Mouse (Mus musculus): ENCODE data around the gene Pakap. TPM values are rescaled to one million over a fixed set of nuclear protein-coding genes. Genes with fewer than 3 reads are reported as not detected.

The Pakap gene
- polyA plus RNA-seq, 1 experiment from 2014 or later = 35.4 TPM

DNA sequence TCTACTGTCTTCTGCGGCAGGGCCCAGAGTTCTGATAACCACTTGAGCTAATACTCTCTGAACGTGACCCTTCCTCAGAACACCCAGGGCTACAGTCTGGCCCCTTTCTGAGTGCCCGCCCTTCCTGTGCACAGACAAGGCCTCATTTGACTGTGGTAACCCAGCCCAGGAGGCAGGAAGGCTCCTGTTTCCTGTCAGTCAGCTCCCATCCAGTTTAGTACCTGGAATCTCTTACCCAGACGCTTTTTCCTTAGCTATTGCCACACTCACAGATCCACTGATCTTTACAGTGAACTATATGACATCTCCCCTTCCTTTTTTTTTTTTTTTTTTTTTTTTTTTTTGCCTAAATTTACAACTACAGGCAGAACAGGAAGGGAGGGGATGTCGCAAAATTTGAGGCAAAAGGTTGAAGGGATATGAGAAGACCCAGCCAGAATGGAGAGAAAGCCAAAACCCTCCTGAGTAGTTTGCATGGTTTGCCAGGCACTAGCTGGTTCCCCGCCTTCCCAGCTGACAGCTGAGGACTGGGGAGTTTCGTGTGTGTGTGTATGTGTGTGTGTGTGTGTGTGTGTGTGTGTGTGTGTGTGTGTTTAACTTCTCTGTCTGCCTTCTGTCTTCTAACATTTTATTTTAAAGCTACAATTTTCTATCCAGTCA, 245.1 kb downstream of the Pakap start:
- Histone ChIP-seq H3K9me3 (peaks cover 3% of the 10 kb centered on the region; the same call in 1 of the 2 replicates), H3K27ac (peak overlapping the region; percentile 64), H3K4me1 (peaks cover 4% of the 10 kb centered on the region; the same call in 1 of the 2 replicates), H3K36me3 (peaks cover 10% of the 10 kb centered on the region; the same call in 1 of the 2 replicates), H3K4me2 (no peak overlapping the region), H3K9ac (no peak overlapping the region), H3K4me3 (no peak overlapping the region), H3K27me3 (no peaks in the 10 kb centered on the region)
- 29% methylated on average over 7 of the region's 7 CpGs for WGBS
- ATAC-seq (ENCODE audit: insufficient number of reproducible peaks, insufficient read depth, low FRiP score, low TSS enrichment, low read depth) = no peak

GRCm38 (mm10) chr4:57813576-57813945, 245.6 kb downstream of the Pakap start:
- no peak for ATAC-seq (ENCODE audit: insufficient number of reproducible peaks, insufficient read depth, low FRiP score, low TSS enrichment, low read depth)
- WGBS = 83% methylated on average over 4 of the region's 4 CpGs
- peak overlapping the region; percentile 64 for H3K27ac ChIP-seq

DNA sequence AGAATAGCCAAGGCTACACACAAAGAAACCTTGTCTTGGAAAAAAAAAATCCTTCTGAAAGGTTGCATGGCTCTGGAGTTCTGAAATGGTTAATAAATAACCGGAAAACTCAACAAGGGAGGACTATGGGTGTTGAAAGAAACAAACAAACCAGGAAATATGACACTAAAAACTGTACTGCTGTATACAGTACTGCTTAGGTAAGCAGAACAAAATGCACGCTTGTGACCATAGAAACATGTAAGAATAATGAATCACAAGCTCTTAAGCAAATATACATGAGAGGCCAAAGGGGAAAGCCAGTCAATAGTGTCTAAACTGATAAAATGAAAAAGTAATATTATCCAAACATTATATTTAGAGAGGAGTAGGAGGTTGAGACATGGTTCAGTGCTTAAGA, 247.4 kb downstream of the Pakap start:
- ATAC-seq (ENCODE audit: insufficient number of reproducible peaks, insufficient read depth, low FRiP score, low TSS enrichment, low read depth) = no peak
- H3K4me3 ChIP-seq = no peak overlapping the region
- no peak overlapping the region for H3K27ac ChIP-seq
- no peak overlapping the region for H3K4me2 ChIP-seq
- peaks cover 5% of the 10 kb centered on the region; the same call in 1 of the 2 replicates for H3K36me3 ChIP-seq
- H3K9me3 ChIP-seq = peaks cover 3% of the 10 kb centered on the region; the same call in 1 of the 2 replicates
- WGBS = 78% methylated on average over 2 of the region's 2 CpGs
- H3K4me1 ChIP-seq = peaks cover 4% of the 10 kb centered on the region; the same call in 1 of the 2 replicates
- no peaks in the 10 kb centered on the region for H3K27me3 ChIP-seq
- no peak overlapping the region for H3K9ac ChIP-seq

More at GRCm38 (mm10) chr4:57813576-57813945, 245.6 kb downstream of the Pakap start:
- peaks cover 9% of the 10 kb centered on the region; the same call in 1 of the 2 replicates for H3K36me3 ChIP-seq
- H3K9me3 ChIP-seq = peaks cover 3% of the 10 kb centered on the region; the same call in 1 of the 2 replicates
- H3K9ac ChIP-seq = no peak overlapping the region
- no peak overlapping the region for H3K4me2 ChIP-seq
- peaks cover 4% of the 10 kb centered on the region; the same call in 1 of the 2 replicates for H3K4me1 ChIP-seq
- H3K27me3 ChIP-seq = no peaks in the 10 kb centered on the region
- no peak overlapping the region for H3K4me3 ChIP-seq

DNA sequence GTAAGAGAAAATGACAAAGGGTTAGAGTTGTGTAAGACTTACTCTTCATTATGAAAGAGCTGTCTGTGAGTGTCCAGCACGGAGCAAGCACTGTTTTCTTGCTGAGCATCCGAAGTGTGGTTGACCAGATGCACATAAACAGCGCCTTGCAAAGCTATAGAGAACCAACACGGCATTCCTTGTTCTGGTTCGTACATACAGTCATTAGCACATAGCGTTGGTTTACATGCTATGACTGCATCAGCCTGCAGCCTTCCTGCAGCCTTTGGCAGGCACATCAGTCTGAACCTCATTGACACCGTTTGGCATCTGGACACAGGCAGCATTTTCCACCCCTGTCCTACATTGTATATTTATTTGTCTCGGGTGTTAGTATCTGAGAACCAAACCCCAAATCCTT, 248.2 kb downstream of the Pakap start:
- Histone ChIP-seq H3K4me3 (no peak overlapping the region), H3K36me3 (peaks cover 5% of the 10 kb centered on the region; the same call in 1 of the 2 replicates), H3K4me2 (no peak overlapping the region), H3K4me1 (peaks cover 4% of the 10 kb centered on the region; the same call in 1 of the 2 replicates), H3K9me3 (peaks cover 3% of the 10 kb centered on the region; the same call in 1 of the 2 replicates), H3K27me3 (no peaks in the 10 kb centered on the region), H3K27ac (no peak overlapping the region), H3K9ac (no peak overlapping the region)
- ATAC-seq (ENCODE audit: insufficient number of reproducible peaks, insufficient read depth, low FRiP score, low TSS enrichment, low read depth) = no peak
- WGBS = 90% methylated on average over 8 of the region's 8 CpGs

GRCm38 (mm10) chr4:57820839-57821374, 252.9 kb downstream of the Pakap start:
- Histone ChIP-seq H3K27ac (no peak overlapping the region), H3K9ac (no peak overlapping the region), H3K36me3 (peaks cover 5% of the 10 kb centered on the region; the same call in 1 of the 2 replicates), H3K27me3 (no peaks in the 10 kb centered on the region), H3K4me3 (no peak overlapping the region), H3K9me3 (peaks cover 3% of the 10 kb centered on the region; the same call in 1 of the 2 replicates), H3K4me2 (no peak overlapping the region), H3K4me1 (peaks cover 30% of the 10 kb centered on the region)
- WGBS = 86% methylated on average over 24 of the region's 24 CpGs
- no peak for ATAC-seq (ENCODE audit: insufficient number of reproducible peaks, insufficient read depth, low FRiP score, low TSS enrichment, low read depth)

- H3K36me3 ChIP-seq = peaks cover 5% of the 10 kb centered on the region; the same call in 1 of the 2 replicates
- no peak for ATAC-seq (ENCODE audit: insufficient number of reproducible peaks, insufficient read depth, low FRiP score, low TSS enrichment, low read depth)
- H3K4me1 ChIP-seq = peaks cover 33% of the 10 kb centered on the region
- 0 out of 2 replicates have a peak overlapping the region, but pooled peaks have one; percentile 8 for H3K4me3 ChIP-seq
- H3K9ac ChIP-seq = peak overlapping the region; percentile 44; the same call in 1 of the 2 replicates
- 10% methylated on average over 11 of the region's 11 CpGs for WGBS
- peak overlapping the region; percentile 78 for H3K27ac ChIP-seq
- H3K27me3 ChIP-seq = no peaks in the 10 kb centered on the region
- peak overlapping the region; percentile 22 for H3K4me2 ChIP-seq
- H3K9me3 ChIP-seq = peaks cover 3% of the 10 kb centered on the region; the same call in 1 of the 2 replicates
Measured at GRCm38 (mm10) chr4:57821556-57822356, 253.8 kb downstream of the Pakap start.

- Histone ChIP-seq H3K4me3 (no peak overlapping the region), H3K9me3 (no peaks in the 10 kb centered on the region), H3K27ac (no peak overlapping the region), H3K36me3 (peaks cover under 1% of the 10 kb centered on the region; the same call in 1 of the 2 replicates), H3K27me3 (no peaks in the 10 kb centered on the region), H3K9ac (no peak overlapping the region), H3K4me1 (peaks cover 33% of the 10 kb centered on the region), H3K4me2 (no peak overlapping the region)
- no peak for ATAC-seq (ENCODE audit: insufficient number of reproducible peaks, insufficient read depth, low FRiP score, low TSS enrichment, low read depth)
- WGBS = 88% methylated on average over 5 of the region's 5 CpGs
Measured at GRCm38 (mm10) chr4:57822641-57823040, 254.7 kb downstream of the Pakap start.

GRCm38 (mm10) chr4:57824626-57825240, 256.8 kb downstream of the Pakap start:
- H3K27ac ChIP-seq = 0 out of 2 replicates have a peak overlapping the region, but pooled peaks have one; percentile 48
- 27% methylated on average over 8 of the region's 8 CpGs for WGBS

GRCm38 (mm10) chr4:57826272-57826671, 258.3 kb downstream of the Pakap start:
- H3K27ac ChIP-seq = no peak overlapping the region
- no peak for ATAC-seq (ENCODE audit: insufficient number of reproducible peaks, insufficient read depth, low FRiP score, low TSS enrichment, low read depth)
- no peaks in the 10 kb centered on the region for H3K36me3 ChIP-seq
- no peaks in the 10 kb centered on the region for H3K27me3 ChIP-seq
- peaks cover 32% of the 10 kb centered on the region for H3K4me1 ChIP-seq
- H3K9ac ChIP-seq = no peak overlapping the region
- H3K9me3 ChIP-seq = no peaks in the 10 kb centered on the region
- no peak overlapping the region for H3K4me2 ChIP-seq
- no peak overlapping the region for H3K4me3 ChIP-seq
- WGBS = 83% methylated on average over 7 of the region's 7 CpGs

More at GRCm38 (mm10) chr4:57824626-57825240, 256.8 kb downstream of the Pakap start:
- Histone ChIP-seq H3K9me3 (no peaks in the 10 kb centered on the region), H3K36me3 (no peaks in the 10 kb centered on the region), H3K9ac (no peak overlapping the region), H3K4me3 (no peak overlapping the region), H3K4me1 (peaks cover 33% of the 10 kb centered on the region), H3K27me3 (no peaks in the 10 kb centered on the region), H3K4me2 (no peak overlapping the region)
- ATAC-seq (ENCODE audit: insufficient number of reproducible peaks, insufficient read depth, low FRiP score, low TSS enrichment, low read depth) = no peak

DNA sequence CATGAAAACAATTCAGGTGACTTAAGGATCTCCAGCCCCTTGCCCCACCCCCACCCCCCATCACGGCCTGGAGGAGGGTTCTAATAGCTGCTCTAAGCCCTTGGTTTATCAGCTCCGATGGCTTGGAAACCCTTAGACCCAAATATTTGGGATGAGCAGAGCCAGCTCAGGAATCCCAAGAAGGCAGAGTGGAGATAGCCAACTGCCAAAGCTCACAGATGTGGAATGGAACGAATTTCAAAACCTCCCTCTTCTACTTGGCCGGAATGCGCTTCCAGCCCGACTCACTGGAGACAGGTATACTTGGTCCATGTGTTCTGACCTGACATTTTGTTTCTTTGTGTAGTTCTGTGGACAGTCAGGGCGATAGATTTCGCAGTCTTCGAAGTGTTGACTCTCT, 261.2 kb downstream of the Pakap start:
- WGBS = 75% methylated on average over 9 of the region's 9 CpGs
- ATAC-seq (ENCODE audit: insufficient number of reproducible peaks, insufficient read depth, low FRiP score, low TSS enrichment, low read depth) = no peak
- Histone ChIP-seq H3K9ac (no peak overlapping the region), H3K4me3 (no peak overlapping the region), H3K4me1 (peaks cover 21% of the 10 kb centered on the region), H3K27ac (no peak overlapping the region), H3K27me3 (no peaks in the 10 kb centered on the region), H3K9me3 (no peaks in the 10 kb centered on the region), H3K4me2 (no peak overlapping the region), H3K36me3 (no peaks in the 10 kb centered on the region)

DNA sequence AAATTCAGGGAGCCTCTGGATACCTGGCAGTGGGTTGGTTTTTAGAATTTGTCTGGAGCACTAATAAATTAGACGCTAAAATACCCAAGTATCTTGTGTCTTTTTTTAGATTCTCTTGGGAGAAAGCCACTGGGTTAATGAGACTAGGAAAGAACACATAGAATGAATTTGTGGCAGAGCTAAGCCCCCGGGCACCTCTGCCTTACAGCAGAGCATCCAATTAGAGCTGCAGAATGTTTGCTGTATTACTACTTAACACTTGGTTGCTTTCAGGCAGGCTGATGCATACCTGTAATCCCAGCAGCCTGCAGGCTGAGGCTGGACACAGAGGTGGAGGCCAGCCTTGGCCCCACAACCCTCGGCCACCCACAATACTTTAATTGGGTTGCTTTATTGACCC, 261.8 kb downstream of the Pakap start:
- Histone ChIP-seq H3K9me3 (no peaks in the 10 kb centered on the region), H3K4me1 (peaks cover 15% of the 10 kb centered on the region), H3K4me3 (no peak overlapping the region), H3K9ac (no peak overlapping the region), H3K27me3 (no peaks in the 10 kb centered on the region), H3K36me3 (no peaks in the 10 kb centered on the region), H3K4me2 (no peak overlapping the region), H3K27ac (no peak overlapping the region)
- 56% methylated on average over 3 of the region's 3 CpGs for WGBS
- ATAC-seq (ENCODE audit: insufficient number of reproducible peaks, insufficient read depth, low FRiP score, low TSS enrichment, low read depth) = no peak

All from embryonic facial prominence, embryonic 13.5 days (tissue).